ENCODE assay signal across 20 mouse cellular contexts in genomic region chr8:106597067-106597466, GRCm38 (mm10).
"Had no signal": no experiment of that assay in that cellular context is flagged by ENCODE, and none has a peak within 500 bp of the region (broad histone marks: within the 10 kb centered on the region; RNA-seq: fewer than 3 reads in every experiment).

No protein-coding gene starts in this region.

- H3K27ac ChIP-seq: kidney, embryonic 15.5 days; limb, embryonic 10.5 days; limb, embryonic 13.5 days; liver, embryonic 14.5 days; macrophage; midbrain, embryonic 12.5 days had no signal

- ATAC-seq: hindbrain, embryonic 16.5 days; lung, postnatal 0 days; midbrain, embryonic 16.5 days had no signal

- H3K9me3 ChIP-seq: kidney, embryonic 15.5 days; limb, embryonic 10.5 days; limb, embryonic 13.5 days; midbrain, embryonic 12.5 days had no signal

- H3K4me1 ChIP-seq: limb, embryonic 10.5 days; limb, embryonic 13.5 days had no signal

- H3K4me2 ChIP-seq: kidney, embryonic 15.5 days; limb, embryonic 13.5 days; lung, embryonic 14.5 days; midbrain, embryonic 12.5 days had no signal

- H3K9ac ChIP-seq: kidney, embryonic 15.5 days; limb, embryonic 13.5 days; liver, embryonic 14.5 days; lung, embryonic 14.5 days; midbrain, embryonic 12.5 days had no signal

- H3K36me3 ChIP-seq: kidney, embryonic 15.5 days; limb, embryonic 10.5 days; limb, embryonic 13.5 days; midbrain, embryonic 12.5 days had no signal

- DNase-seq: kidney, adult 11 months; kidney, adult 8-10 months; kidney, postnatal 10 days; kidney, postnatal 4 days; lung, embryonic 14.5 days; right cerebral cortex, postnatal 14 days; right cerebral cortex, postnatal 4 days; spleen, adult 18-20 months; thymus, adult 18-20 months; thymus, postnatal 36 days had no signal

- H3K4me3 ChIP-seq: kidney, embryonic 15.5 days; limb, embryonic 10.5 days; limb, embryonic 13.5 days; midbrain, embryonic 12.5 days; myocyte had no signal
